7 mouse cellular contexts compared by ENCODE assay signal in genomic region chr10:111165219-111165981, GRCm38 (mm10). TPM values are rescaled to one million over a fixed set of nuclear protein-coding genes. Genes with fewer than 3 reads are reported as not detected.
DNase-seq lines count a peak whose midpoint lies in the region; ATAC-seq lines count a peak whose summit lies in the region.

No protein-coding gene starts in this region.

- under 1% methylated on average over 52 of the region's 52 CpGs for WGBS in forebrain, embryonic 16.5 days
- under 1% methylated on average over 47 of the region's 52 CpGs for WGBS in hindbrain, embryonic 12.5 days
- under 1% methylated on average over 52 of the region's 52 CpGs for WGBS in limb, embryonic 10.5 days
- under 1% methylated on average over 52 of the region's 52 CpGs for WGBS in midbrain, embryonic 10.5 days

- no peaks in the 10 kb centered on the region for H3K27me3 ChIP-seq in forebrain, embryonic 16.5 days (replicated peaks; ENCODE audit: control insufficient read depth, insufficient read depth, low read length)
- no peaks in the 10 kb centered on the region for H3K27me3 ChIP-seq in hindbrain, embryonic 12.5 days
- no peaks in the 10 kb centered on the region for H3K27me3 ChIP-seq in limb, embryonic 10.5 days (ENCODE audit: low read depth, poor library complexity, severe bottlenecking)
- H3K27me3 ChIP-seq in midbrain, embryonic 10.5 days (ENCODE audit: low read depth, poor library complexity, severe bottlenecking), result no peaks in the 10 kb centered on the region

- peak overlapping the region; percentile 86 for H3K4me3 ChIP-seq in forebrain, embryonic 16.5 days (replicated peaks; ENCODE audit: low read length)
- H3K4me3 ChIP-seq in hindbrain, embryonic 12.5 days, result peak overlapping the region; percentile 93
- H3K4me3 ChIP-seq in limb, embryonic 10.5 days, result peak overlapping the region; percentile 71
- peak overlapping the region; percentile 98 for H3K4me3 ChIP-seq in midbrain, embryonic 10.5 days

- H3K4me1 ChIP-seq in forebrain, embryonic 16.5 days (replicated peaks; ENCODE audit: control insufficient read depth, insufficient read depth, low read length), result peaks cover 12% of the 10 kb centered on the region
- H3K4me1 ChIP-seq in hindbrain, embryonic 12.5 days, result peaks cover 13% of the 10 kb centered on the region
- peaks cover 12% of the 10 kb centered on the region for H3K4me1 ChIP-seq in limb, embryonic 10.5 days
- peaks cover 18% of the 10 kb centered on the region for H3K4me1 ChIP-seq in midbrain, embryonic 10.5 days

- no peaks in the 10 kb centered on the region for H3K36me3 ChIP-seq in forebrain, embryonic 16.5 days (ENCODE audit: control insufficient read depth, insufficient read depth)
- H3K36me3 ChIP-seq in hindbrain, embryonic 12.5 days, result no peaks in the 10 kb centered on the region
- H3K36me3 ChIP-seq in limb, embryonic 10.5 days, result no peaks in the 10 kb centered on the region
- H3K36me3 ChIP-seq in midbrain, embryonic 10.5 days, result no peaks in the 10 kb centered on the region

- H3K4me2 ChIP-seq in forebrain, embryonic 16.5 days (ENCODE audit: low read length), result peak overlapping the region; percentile 70
- peak overlapping the region; percentile 65 for H3K4me2 ChIP-seq in hindbrain, embryonic 12.5 days (replicated peaks)

- peak overlapping the region; percentile 97 for H3K9ac ChIP-seq in forebrain, embryonic 16.5 days (replicated peaks; ENCODE audit: low read depth, low read length)
- H3K9ac ChIP-seq in hindbrain, embryonic 12.5 days, result peak overlapping the region; percentile 90

- peak overlapping the region; percentile 96 for H3K27ac ChIP-seq in forebrain, embryonic 16.5 days (ENCODE audit: low read length)
- peak overlapping the region; percentile 91 for H3K27ac ChIP-seq in hindbrain, embryonic 12.5 days
- H3K27ac ChIP-seq in limb, embryonic 10.5 days, result peak overlapping the region; percentile 90
- peak overlapping the region; percentile 93 for H3K27ac ChIP-seq in midbrain, embryonic 10.5 days (replicated peaks)

- ATAC-seq in cerebellum, adult (ENCODE audit: insufficient number of reproducible peaks, low FRiP score, low TSS enrichment), result peak; percentile 33; the same call in 1 of the 2 replicates
- peak; percentile 66 for ATAC-seq in forebrain, embryonic 16.5 days
- peak; percentile 73 for ATAC-seq in hindbrain, embryonic 12.5 days (ENCODE audit: low FRiP score)

- no peaks in the 10 kb centered on the region for H3K9me3 ChIP-seq in forebrain, embryonic 16.5 days (ENCODE audit: control insufficient read depth, low read length)
- no peaks in the 10 kb centered on the region for H3K9me3 ChIP-seq in hindbrain, embryonic 12.5 days (replicated peaks)
- no peaks in the 10 kb centered on the region for H3K9me3 ChIP-seq in limb, embryonic 10.5 days (replicated peaks)
- H3K9me3 ChIP-seq in midbrain, embryonic 10.5 days (replicated peaks), result no peaks in the 10 kb centered on the region

- peak; percentile 14 for DNase-seq in Muller cell, postnatal 12 days (ENCODE audit: inconsistent ontology term)
- peak; percentile 74 for DNase-seq in limb, embryonic 10.5 days (ENCODE audit: low spot score)
- DNase-seq in midbrain, embryonic 10.5 days (ENCODE audit: low spot score), result peak; percentile 64
- peak; percentile 68 for DNase-seq in spleen, adult 12 weeks (ENCODE audit: low spot score)

RNA-seq across cellular contexts. Expression of gene Osbpl8, which starts 0.8 kb away (rescaled TPM):
- polyA plus RNA-seq in forebrain, embryonic 16.5 days (2015; fragmentation: Nextera tagmentation; extraction: Ambion mirVana), result 23.7 and 23.8 TPM in 2 replicates
- 22.4 and 24.0 TPM in 2 replicates for polyA plus RNA-seq in hindbrain, embryonic 12.5 days (2016; fragmentation: Nextera tagmentation; extraction: Ambion mirVana)
- 6.9 and 8.9 TPM in 2 replicates for polyA plus RNA-seq in limb, embryonic 10.5 days (2016; fragmentation: Nextera tagmentation; extraction: Ambion mirVana)
- polyA plus RNA-seq in midbrain, embryonic 10.5 days (2016; fragmentation: Nextera tagmentation; extraction: Ambion mirVana), result 7.6 and 10.6 TPM in 2 replicates

Comparison
In these comparisons a context has a peak if more than half of its experiments do, and no peak if none do; other contexts are left out.
1. Peak in every context shown above with its lines: DNase-seq, ATAC-seq, H3K4me3 ChIP-seq and H3K27ac ChIP-seq.
2. DNase-seq: peak in every context shown above with its lines; median percentile 74 in limb, embryonic 10.5 days; 68 in spleen, adult 12 weeks; 64 in midbrain, embryonic 10.5 days; 14 in Muller cell, postnatal 12 days.